Mouse (Mus musculus) lung, postnatal 0 days (tissue): ENCODE results near the gene Prkce. TPM values are rescaled to one million over a fixed set of nuclear protein-coding genes. Genes with fewer than 3 reads are reported as not detected.

Source experiments
- ATAC-seq: fragments of 200-750 bp; cut with Nextera tagmentation; 2 replicates; pipeline ENCODE4 v1.8.0; 2017; ENCODE audit warnings: moderate library complexity
- DNase-seq: peaks from one replicate; pipeline ENCODE4 v3.0.0-alpha.2; 2016; ENCODE audit warnings: low spot score
- H3K27ac ChIP-seq: fragments of 300-500 bp; sonication (generic); 2 replicates; pipeline ENCODE4 v1.5.1; 2014; ENCODE audit warnings: antibody characterized with exemption, mild to moderate bottlenecking, low read length, mixed read lengths
- H3K27me3 ChIP-seq: fragments of 300-500 bp; sonication (generic); replicated peaks from 2 replicates; pipeline ENCODE4 v1.6.1; 2014; ENCODE audit warnings: low read length, mixed read lengths; ENCODE audit not compliant: insufficient read depth
- H3K36me3 ChIP-seq: fragments of 300-500 bp; sonication (generic); 2 replicates; pipeline ENCODE4 v1.6.1; 2014; ENCODE audit warnings: low read length, mixed read lengths; ENCODE audit not compliant: insufficient read depth
- H3K4me1 ChIP-seq: fragments of 300-500 bp; sonication (generic); 2 replicates; pipeline ENCODE4 v1.6.1; 2014; ENCODE audit warnings: antibody characterized with exemption, low read depth, low read length, mixed read lengths; ENCODE audit not compliant: insufficient read depth
- H3K4me2 ChIP-seq: fragments of 300-500 bp; sonication (generic); replicated peaks from 2 replicates; pipeline ENCODE4 v1.6.1; 2014; ENCODE audit warnings: low read depth, mild to moderate bottlenecking, low read length, moderate library complexity, mixed read lengths
- H3K4me3 ChIP-seq: fragments of 300-500 bp; sonication (generic); 2 replicates; pipeline ENCODE4 v1.5.1; 2014; ENCODE audit warnings: low read depth, low read length
- H3K9ac ChIP-seq: fragments of 300-500 bp; sonication (generic); replicated peaks from 2 replicates; pipeline ENCODE4 v1.6.1; 2014; ENCODE audit warnings: low read depth, mild to moderate bottlenecking
- H3K9me3 ChIP-seq: fragments of 300-500 bp; sonication (generic); 2 replicates; pipeline ENCODE4 v1.6.1; 2016; ENCODE audit warnings: low read length, mixed read lengths
- CTCF ChIP-seq: IDR thresholded peaks from 2 replicates; pipeline ENCODE4 v1.5.1; 2016; ENCODE audit warnings: antibody characterized with exemption, mild to moderate bottlenecking
- EP300 ChIP-seq: IDR thresholded peaks from 2 replicates; pipeline ENCODE4 v1.6.1; 2016; ENCODE audit warnings: antibody characterized with exemption, mild to moderate bottlenecking, control low read depth
- whole genome bisulfite sequencing: fragments of 180-500 bp; shearing (Covaris S2); extraction: QIAGEN DNeasy Blood & Tissue Kit; methylation state at CpG from one replicate; pipeline ENCODE4 v1.1.7; 2014; 5-methylcytosine and 5-hydroxymethylcytosine counted together
- polyA plus RNA-seq: library from polyadenylated mRNA; unstranded; fragments of >200 nt; fragmentation: Nextera tagmentation; extraction: Ambion mirVana; gene quantifications from 2 replicates; pipeline ENCODE4 v1.2.1, GENCODE M21; 2015

Gene Prkce
- polyA plus RNA-seq, 1 experiment from 2014 or later, result 10.6 TPM

DNA sequence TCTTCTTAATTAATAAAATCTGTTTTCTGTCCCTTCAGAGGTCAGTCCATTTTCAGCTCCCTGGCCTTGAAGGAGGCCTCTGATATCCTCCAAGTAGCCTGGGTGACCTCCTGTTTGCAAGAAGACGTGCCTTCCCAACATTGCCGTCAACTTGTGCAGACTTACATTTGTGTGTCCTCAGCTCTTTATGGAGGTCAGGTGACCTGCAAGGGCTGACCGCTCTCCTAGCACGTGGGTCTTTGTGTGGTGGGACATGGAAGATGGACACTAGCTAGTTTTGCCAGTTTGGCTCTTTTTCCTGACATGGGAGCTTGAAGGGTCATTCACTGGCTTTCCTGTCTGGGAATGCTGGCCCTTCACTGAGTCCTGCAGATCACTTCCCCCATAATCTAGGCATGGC lies 440.4 kb downstream of the Prkce start:
- TF ChIP-seq CTCF (no peak), EP300 (no peak)
- ATAC-seq, result no peak
- no peaks in the 10 kb centered on the region for H3K36me3 ChIP-seq

DNA sequence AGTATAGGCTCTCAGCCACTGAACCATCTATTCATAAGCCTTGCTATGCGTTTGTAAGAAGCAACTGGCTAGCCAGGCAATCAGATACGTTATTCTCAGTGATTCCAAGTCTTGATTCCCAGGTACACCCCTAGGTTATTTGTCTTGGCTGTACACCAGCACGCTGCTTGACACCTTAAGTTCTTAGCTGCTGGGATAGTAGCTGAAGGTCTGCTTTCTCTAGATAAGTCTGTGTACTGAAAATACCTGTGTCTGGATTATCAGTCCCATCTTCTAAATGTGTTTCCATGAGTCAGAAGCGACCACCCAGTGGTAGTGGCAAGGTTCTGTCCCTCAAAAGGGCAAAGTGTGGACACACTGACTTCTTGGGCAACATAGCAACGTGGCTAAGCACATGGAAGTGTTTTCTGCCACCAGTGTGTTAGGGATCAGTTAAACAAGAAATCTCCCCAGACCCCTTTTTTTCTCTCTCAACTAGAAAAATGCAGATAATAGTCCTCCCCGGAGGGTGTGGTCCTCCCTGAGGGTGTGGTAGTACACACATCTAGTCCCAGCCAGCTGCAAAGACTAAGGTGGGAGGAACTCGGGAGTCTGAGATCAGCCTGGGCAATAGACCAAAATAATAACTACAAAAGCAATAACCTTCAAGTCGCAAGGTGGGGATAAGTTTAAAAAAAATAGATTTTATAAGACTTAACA lies 442.8 kb downstream of the Prkce start:
- 63% methylated on average over 8 of the region's 8 CpGs for WGBS
- Histone ChIP-seq H3K36me3 (no peaks in the 10 kb centered on the region), H3K4me2 (no peak overlapping the region), H3K27me3 (no peaks in the 10 kb centered on the region), H3K4me1 (0 out of 2 replicates have a peak, but pooled peaks cover 4% of the 10 kb centered on the region), H3K9ac (no peak overlapping the region), H3K27ac (no peak overlapping the region), H3K4me3 (no peak overlapping the region), H3K9me3 (no peaks in the 10 kb centered on the region)
- TF ChIP-seq CTCF, result no peak
- TF ChIP-seq EP300, result no peak
- DNase-seq (peak; percentile 19), ATAC-seq (no peak)

More for the DNA sequence above, 440.4 kb downstream of the Prkce start:
- no peaks in the 10 kb centered on the region for H3K9me3 ChIP-seq
- 89% methylated on average over 4 of the region's 4 CpGs for WGBS
- H3K4me1 ChIP-seq, result 0 out of 2 replicates have a peak, but pooled peaks cover 4% of the 10 kb centered on the region
- no peaks in the 10 kb centered on the region for H3K27me3 ChIP-seq
- H3K9ac ChIP-seq, result no peak overlapping the region
- no peak overlapping the region for H3K4me2 ChIP-seq
- DNase-seq, result no peak
- H3K27ac ChIP-seq, result no peak overlapping the region
- no peak overlapping the region for H3K4me3 ChIP-seq

DNA sequence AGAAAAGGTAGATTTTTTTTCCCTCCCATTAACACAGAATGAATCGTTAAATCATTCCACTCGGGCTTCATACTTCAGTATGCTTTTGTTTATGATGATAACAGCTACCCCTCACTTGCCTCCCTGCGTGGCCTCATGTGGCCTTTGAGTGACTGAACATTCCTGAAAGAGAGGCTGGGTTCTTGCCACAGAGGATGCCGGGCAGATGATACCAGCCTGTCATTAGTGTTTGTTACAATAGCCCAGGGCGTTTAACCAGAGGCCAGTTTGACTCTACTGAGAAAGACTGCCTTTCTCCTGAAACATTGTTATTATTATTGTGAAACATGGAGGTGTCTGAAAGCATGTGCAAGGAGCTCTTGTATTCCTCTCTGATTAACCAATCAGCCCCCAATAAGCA lies 444.2 kb downstream of the Prkce start:
- H3K27ac ChIP-seq, result no peak overlapping the region
- ATAC-seq (no peak), DNase-seq (no peak)
- WGBS, result 54% methylated on average over 5 of the region's 5 CpGs
- no peaks in the 10 kb centered on the region for H3K9me3 ChIP-seq
- no peak for TF ChIP-seq EP300
- TF ChIP-seq CTCF, result no peak
- H3K36me3 ChIP-seq, result no peaks in the 10 kb centered on the region
- H3K4me1 ChIP-seq, result 0 out of 2 replicates have a peak, but pooled peaks cover 4% of the 10 kb centered on the region
- no peak overlapping the region for H3K9ac ChIP-seq
- no peaks in the 10 kb centered on the region for H3K27me3 ChIP-seq
- no peak overlapping the region for H3K4me3 ChIP-seq
- no peak overlapping the region for H3K4me2 ChIP-seq

DNA sequence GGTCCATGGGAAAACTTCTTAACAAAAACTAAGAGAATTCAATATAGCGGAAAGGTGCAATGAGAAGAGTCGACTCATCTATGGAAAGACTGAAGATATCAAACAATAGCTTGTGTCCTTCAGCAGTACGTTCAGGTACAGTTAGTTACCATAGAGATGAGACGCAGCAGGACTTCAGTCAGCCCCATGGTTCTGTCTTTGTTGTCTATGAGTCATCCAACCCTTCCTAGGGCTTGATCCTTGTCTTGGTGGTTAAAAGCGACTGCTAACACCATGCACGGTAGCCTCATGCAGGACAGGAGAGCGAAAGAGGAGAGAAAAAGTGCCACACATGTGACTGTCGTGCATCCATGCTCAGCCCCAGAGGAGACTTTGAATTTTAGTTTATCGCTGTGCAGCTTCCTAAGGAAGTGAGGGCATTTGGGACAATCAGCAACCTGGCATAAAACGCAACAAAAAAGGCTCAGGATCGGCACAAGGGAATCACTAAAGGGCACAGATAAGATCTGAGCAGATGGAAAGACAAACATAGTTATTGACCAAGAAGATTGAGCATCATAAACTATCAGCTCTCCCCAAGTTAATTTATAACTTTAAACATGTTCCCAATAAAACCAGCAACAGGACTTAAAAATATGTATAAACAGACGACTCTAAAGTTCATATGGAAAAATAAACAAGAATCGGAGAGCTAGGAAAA lies 448.2 kb downstream of the Prkce start:
- WGBS, result 69% methylated on average over 13 of the region's 13 CpGs
- Histone ChIP-seq H3K9ac (no peak overlapping the region), H3K27ac (no peak overlapping the region), H3K36me3 (no peaks in the 10 kb centered on the region), H3K9me3 (no peaks in the 10 kb centered on the region), H3K4me2 (no peak overlapping the region), H3K4me1 (0 out of 2 replicates have a peak, but pooled peaks cover 4% of the 10 kb centered on the region), H3K27me3 (no peaks in the 10 kb centered on the region), H3K4me3 (no peak overlapping the region)
- TF ChIP-seq EP300 (no peak), CTCF (no peak)
- ATAC-seq (no peak), DNase-seq (no peak)

DNA sequence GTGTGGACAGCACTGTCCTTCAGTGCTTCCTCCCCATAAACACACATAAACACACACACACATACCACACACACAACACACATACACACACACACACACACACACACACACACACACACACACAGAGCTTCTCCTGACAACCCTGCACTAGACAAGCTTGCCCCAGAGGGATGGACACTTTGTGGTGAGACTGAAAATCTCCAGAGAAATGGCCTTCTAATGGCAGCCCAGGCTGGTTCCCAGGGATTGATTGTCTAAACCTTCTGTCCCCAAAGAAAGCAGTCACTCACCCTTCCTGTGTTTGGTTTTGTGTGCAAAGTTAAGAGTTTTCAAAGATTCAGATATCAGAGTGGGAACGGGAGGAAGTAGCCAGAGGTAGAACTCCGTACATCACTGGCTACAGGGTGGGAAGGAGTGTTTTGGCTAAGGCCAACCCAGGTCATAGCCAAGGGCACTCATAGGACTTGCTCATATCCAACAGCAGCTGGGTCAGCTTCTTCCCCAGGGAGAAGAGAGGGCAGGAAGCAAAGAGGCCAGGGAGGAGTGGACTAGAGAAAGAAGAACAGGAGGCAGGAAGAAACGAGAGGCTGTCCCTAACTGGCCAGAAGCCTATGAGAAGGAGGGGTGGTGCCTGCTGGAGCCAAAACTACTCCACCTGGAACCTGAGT lies 450.1 kb downstream of the Prkce start:
- Histone ChIP-seq H3K36me3 (no peaks in the 10 kb centered on the region), H3K4me1 (no peaks in the 10 kb centered on the region), H3K4me3 (no peak overlapping the region), H3K9ac (no peak overlapping the region), H3K27ac (no peak overlapping the region; the same call in 1 of the 2 replicates), H3K4me2 (no peak overlapping the region), H3K27me3 (no peaks in the 10 kb centered on the region), H3K9me3 (no peaks in the 10 kb centered on the region)
- TF ChIP-seq CTCF (no peak), EP300 (no peak)
- WGBS, result 30% methylated on average over 3 of the region's 3 CpGs
- DNase-seq (no peak), ATAC-seq (peak; percentile 53)

DNA sequence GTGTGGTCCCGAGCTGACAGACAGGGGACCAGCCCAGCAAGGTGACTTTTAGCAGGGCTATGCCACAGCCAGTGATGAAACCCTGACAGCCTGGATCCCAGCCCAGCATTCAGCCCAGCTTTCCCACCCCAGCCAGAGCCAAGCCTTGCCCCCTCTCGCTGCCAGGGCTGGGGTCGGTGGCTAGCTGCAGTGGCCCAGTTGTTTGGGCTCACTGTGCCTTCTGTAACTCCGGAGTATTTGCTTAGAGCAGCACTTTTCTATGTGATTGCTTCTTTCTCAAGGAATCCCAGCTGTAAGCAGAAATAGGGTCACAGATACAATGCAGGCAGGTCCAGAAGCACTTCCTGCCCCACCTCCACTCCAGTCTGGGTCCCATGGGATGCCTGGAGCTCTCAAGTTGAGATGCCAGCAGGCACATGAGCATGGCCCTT lies 450.9 kb downstream of the Prkce start:
- WGBS, result 29% methylated on average over 4 of the region's 4 CpGs
- Histone ChIP-seq H3K27ac (no peak overlapping the region), H3K9me3 (no peaks in the 10 kb centered on the region), H3K4me3 (no peak overlapping the region), H3K4me2 (no peak overlapping the region), H3K4me1 (no peaks in the 10 kb centered on the region), H3K36me3 (no peaks in the 10 kb centered on the region), H3K9ac (no peak overlapping the region), H3K27me3 (no peaks in the 10 kb centered on the region)
- ATAC-seq (no peak), DNase-seq (no peak)
- TF ChIP-seq CTCF, result no peak
